Mouse (Mus musculus): ENCODE results near the gene Rnps1. TPM values are rescaled to one million over a fixed set of nuclear protein-coding genes. Genes with fewer than 3 reads are reported as not detected.

The Rnps1 gene
- polyA plus RNA-seq (2016; fragmentation: Nextera tagmentation; extraction: Ambion mirVana), result 326 and 328 TPM in 2 replicates

DNA sequence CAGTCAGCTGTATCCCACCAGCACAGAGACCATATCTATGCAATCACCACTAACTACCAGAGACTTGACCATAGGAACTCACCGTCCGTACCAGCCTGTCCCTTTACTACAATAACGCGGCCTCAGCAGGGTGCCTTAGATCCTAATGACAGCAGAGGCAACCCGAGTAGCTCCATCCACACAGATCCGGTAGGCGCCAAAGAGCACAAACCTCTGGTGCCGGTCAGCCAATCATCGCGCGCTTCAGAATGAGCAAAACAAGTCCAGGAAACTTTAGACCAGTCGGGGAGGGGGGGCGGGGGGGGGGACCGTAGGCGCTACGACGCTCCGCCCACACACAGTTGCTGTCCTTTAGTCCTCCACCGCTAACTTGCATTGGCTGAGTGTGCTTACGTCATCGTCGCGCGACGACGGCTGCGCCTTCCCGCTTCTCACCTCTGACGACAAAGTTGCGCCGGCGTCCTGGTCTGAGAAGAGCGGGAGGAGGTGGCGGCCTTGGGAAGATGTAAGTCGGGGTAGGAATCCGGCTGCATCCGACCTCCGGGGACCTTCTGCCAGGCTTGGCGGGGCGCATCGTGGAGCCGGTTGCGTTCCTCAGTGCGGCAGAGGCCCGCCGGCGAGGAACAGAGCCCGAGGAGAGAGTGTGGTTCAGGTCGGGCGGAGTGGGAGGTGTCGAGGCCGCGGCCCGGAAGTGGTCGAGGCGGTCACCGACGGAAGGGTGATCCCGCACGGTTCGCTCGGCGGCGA lies at the start of gene Rnps1:
Rnps1 (plus strand) TSS at position 336 of the 747 bp plus-strand sequence.
- Histone ChIP-seq H3K27ac (peak within 1 kb of the TSS; percentile 94), H3K4me3 (peak within 1 kb of the TSS; percentile 87), H3K4me2 (replicated peaks) (peak within 1 kb of the TSS; percentile 98), H3K27me3 (no peaks in the 10 kb centered on the region), H3K36me3 (peaks cover 45% of the 10 kb centered on the region), H3K9ac (peak within 1 kb of the TSS; percentile 87), H3K9me3 (replicated peaks) (no peaks in the 10 kb centered on the region), H3K4me1 (peaks cover 32% of the 10 kb centered on the region)
- under 1% methylated on average over 63 of the region's 64 CpGs for WGBS
- peak; percentile 94 for ATAC-seq (ENCODE audit: low FRiP score)

DNA sequence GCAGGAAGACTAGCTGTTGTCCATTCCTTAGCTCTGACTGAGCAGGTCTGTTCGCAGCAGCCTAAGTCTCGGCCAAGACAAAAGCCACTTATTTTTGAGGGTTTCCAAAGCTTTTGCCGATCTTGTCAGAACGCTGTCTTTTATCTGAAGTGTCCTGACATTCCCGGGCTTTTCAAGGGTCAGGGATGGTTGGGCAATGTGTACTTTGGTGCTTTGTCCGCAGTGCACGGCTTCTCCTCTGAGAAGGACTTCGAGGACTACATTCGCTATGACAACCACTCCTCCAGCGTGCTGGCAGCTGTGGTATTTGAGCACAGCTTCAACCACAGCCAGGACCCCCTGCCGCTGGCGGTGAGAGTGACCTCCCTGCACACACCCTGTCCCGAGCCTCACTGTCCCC lies 48.5 kb upstream of the Rnps1 start:
- Histone ChIP-seq H3K9ac (no peak overlapping the region), H3K4me3 (no peak overlapping the region), H3K27me3 (no peaks in the 10 kb centered on the region), H3K4me1 (peaks cover 3% of the 10 kb centered on the region; the same call in 1 of the 2 replicates), H3K4me2 (replicated peaks) (no peak overlapping the region), H3K9me3 (replicated peaks) (no peaks in the 10 kb centered on the region), H3K36me3 (peaks cover 38% of the 10 kb centered on the region), H3K27ac (no peak overlapping the region)
- WGBS, result 27% methylated on average over 13 of the region's 13 CpGs
- no peak for ATAC-seq (ENCODE audit: low FRiP score)

DNA sequence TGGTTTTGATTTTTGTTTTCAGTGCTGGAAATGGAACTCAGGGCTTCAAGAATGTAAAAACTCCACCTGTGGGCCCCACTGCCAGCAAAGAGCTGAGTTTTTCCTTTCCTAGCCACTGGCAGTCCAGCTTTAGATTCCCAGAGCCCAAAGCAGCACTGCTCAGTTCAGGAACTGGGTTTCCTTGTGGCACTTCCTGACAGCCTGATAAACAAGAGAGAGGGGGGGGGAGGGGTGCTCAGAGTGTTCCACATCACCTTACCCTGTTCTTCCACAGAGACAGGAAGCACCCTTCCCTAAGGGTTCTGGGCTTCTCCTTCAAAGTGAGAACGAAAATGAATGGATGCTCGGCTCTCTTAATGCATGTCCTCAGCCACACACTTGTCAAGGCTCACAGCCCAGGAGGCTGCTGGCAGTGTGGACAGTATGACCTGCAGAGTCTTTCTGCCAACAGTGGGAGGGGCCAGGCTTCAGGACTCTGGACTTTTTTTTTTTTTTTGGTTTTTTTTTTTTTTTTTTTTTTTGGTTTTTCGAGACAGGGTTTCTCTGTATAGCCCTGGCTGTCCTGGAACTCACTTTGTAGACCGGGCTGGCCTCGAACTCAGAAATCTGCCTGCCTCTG lies 39.2 kb upstream of the Rnps1 start:
- Histone ChIP-seq H3K9me3 (replicated peaks) (no peaks in the 10 kb centered on the region), H3K4me1 (no peaks in the 10 kb centered on the region), H3K36me3 (peaks cover 70% of the 10 kb centered on the region), H3K4me3 (no peak overlapping the region), H3K9ac (no peak overlapping the region), H3K27ac (no peak overlapping the region), H3K4me2 (replicated peaks) (no peak overlapping the region), H3K27me3 (no peaks in the 10 kb centered on the region)
- 83% methylated on average over 4 of the region's 5 CpGs for WGBS
- ATAC-seq (ENCODE audit: low FRiP score), result no peak

DNA sequence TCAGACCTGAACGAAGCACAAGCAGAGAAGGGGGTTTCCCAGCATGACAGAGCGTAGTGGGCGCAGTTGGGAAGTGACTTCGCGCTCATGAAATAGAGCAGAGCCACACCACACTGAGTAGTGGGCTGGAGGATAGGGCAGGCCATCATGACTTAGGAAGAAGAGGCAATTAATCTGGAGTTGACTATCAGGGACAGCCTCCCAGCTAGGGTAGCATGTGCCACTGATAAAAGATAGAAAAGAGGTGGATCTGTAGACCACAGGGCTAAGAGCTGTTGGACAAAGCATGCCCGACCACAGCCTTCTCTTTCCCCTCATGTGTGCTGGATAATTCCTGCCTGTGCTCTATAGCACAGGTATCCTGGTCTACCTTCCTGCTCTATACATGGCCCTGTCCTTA lies 38.5 kb upstream of the Rnps1 start:
- Histone ChIP-seq H3K27me3 (no peaks in the 10 kb centered on the region), H3K27ac (no peak overlapping the region), H3K36me3 (peaks cover 63% of the 10 kb centered on the region), H3K9ac (no peak overlapping the region), H3K4me1 (no peaks in the 10 kb centered on the region), H3K4me2 (replicated peaks) (no peak overlapping the region), H3K4me3 (no peak overlapping the region), H3K9me3 (replicated peaks) (no peaks in the 10 kb centered on the region)
- no peak for ATAC-seq (ENCODE audit: low FRiP score)
- 92% methylated on average over 6 of the region's 6 CpGs for WGBS

DNA sequence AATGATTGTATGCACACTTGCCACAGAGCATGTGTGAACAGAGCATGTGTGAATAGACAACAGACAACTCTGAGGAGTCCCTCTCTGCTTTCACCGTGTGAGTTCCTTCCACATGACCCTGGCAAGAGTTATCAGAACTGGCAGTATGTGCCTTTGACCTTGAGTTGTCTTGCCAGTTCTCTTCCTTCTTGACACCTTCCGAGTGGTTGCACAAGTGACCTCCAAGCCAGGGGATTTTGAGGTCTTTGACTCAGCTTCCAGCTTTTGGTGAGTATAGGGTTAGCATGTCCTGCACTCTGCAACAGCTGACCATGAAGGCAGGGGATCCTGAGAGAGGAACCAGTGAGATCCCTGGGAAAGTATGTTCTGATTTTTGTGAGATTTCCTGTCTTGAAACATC lies 35.9 kb upstream of the Rnps1 start:
- ATAC-seq (ENCODE audit: low FRiP score), result no peak
- no peak overlapping the region for H3K27ac ChIP-seq
- H3K4me1 ChIP-seq, result no peaks in the 10 kb centered on the region
- H3K4me2 ChIP-seq (replicated peaks), result no peak overlapping the region
- no peaks in the 10 kb centered on the region for H3K27me3 ChIP-seq
- peaks cover 60% of the 10 kb centered on the region for H3K36me3 ChIP-seq
- no peak overlapping the region for H3K4me3 ChIP-seq
- no peak overlapping the region for H3K9ac ChIP-seq
- H3K9me3 ChIP-seq (replicated peaks), result no peaks in the 10 kb centered on the region
- WGBS, result 99% methylated on average over 2 of the region's 2 CpGs

DNA sequence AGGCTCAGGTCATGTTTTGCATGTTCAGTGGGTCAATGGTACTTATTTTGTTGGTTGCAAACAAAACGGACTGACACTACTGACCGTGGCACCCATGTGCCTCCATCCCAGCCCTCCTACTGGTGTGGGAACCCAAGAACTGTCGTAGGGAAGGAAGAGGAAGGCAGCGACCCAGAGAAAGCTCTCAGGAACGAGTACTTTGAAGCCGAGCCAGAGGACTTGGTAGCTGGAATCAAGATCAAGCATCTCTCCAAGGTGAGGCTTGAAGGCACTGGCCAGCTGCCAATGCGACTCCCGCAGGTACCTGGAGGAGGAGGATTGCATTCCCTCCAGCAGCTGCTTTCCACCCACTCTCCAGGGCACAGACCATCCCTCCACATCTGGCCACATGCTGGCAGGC lies 30.6 kb upstream of the Rnps1 start:
- Histone ChIP-seq H3K9ac (no peak overlapping the region), H3K27ac (no peak overlapping the region), H3K4me2 (replicated peaks) (no peak overlapping the region), H3K9me3 (replicated peaks) (no peaks in the 10 kb centered on the region), H3K4me1 (no peaks in the 10 kb centered on the region), H3K27me3 (no peaks in the 10 kb centered on the region), H3K4me3 (no peak overlapping the region), H3K36me3 (peaks cover 63% of the 10 kb centered on the region)
- WGBS, result 86% methylated on average over 8 of the region's 8 CpGs
- ATAC-seq (ENCODE audit: low FRiP score), result no peak

DNA sequence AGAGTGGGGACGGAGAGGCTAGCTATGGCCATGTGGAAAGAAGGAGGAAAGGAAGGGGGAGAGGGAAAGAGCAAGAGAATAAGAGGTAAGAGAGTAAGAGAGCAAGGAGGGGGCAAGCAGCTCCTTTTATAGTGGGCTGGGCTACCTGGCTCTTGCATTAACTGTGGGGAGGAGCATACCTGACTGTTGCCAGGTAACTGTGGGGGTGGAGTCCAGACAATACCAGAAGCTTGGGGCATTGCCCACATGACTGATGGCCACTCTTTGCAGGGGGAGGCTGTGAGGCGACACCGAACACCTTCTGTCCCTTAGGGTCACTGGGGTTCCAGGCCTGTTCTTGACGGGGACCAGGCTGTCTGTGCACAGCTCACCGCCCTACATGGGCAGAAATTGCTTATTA lies 25.7 kb upstream of the Rnps1 start:
- H3K27me3 ChIP-seq, result no peaks in the 10 kb centered on the region
- H3K4me2 ChIP-seq (replicated peaks), result no peak overlapping the region
- H3K9me3 ChIP-seq (replicated peaks), result no peaks in the 10 kb centered on the region
- no peak overlapping the region for H3K9ac ChIP-seq
- no peak for ATAC-seq (ENCODE audit: low FRiP score)
- H3K4me3 ChIP-seq, result no peak overlapping the region
- WGBS, result 86% methylated on average over 5 of the region's 5 CpGs
- H3K27ac ChIP-seq, result no peak overlapping the region
- H3K36me3 ChIP-seq, result peaks cover 56% of the 10 kb centered on the region
- H3K4me1 ChIP-seq, result no peaks in the 10 kb centered on the region

DNA sequence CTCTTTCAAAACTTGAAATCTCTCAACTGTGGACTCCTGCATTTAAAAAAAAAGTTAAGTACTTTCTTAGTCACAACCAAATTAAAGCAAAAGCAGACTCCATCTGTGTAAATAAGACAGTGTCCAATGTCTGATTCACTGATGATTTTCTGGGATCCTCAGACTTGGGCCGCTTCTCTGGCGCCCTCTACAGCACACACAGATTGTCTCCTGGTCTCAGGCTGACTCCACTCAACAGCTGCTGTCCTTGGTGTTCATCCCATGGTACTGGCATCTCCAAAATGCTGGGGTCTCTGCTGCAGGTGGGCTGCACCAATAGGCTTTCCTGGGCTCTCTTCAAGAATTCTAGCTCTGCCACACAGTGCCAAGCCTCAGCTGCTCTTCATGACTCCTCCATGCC lies 24.5 kb upstream of the Rnps1 start:
- H3K27me3 ChIP-seq, result no peaks in the 10 kb centered on the region
- H3K9ac ChIP-seq, result no peak overlapping the region
- 4% methylated on average over 2 of the region's 2 CpGs for WGBS
- H3K27ac ChIP-seq, result no peak overlapping the region
- ATAC-seq (ENCODE audit: low FRiP score), result no peak
- H3K4me2 ChIP-seq (replicated peaks), result no peak overlapping the region
- no peaks in the 10 kb centered on the region for H3K9me3 ChIP-seq (replicated peaks)
- no peak overlapping the region for H3K4me3 ChIP-seq
- no peaks in the 10 kb centered on the region for H3K4me1 ChIP-seq
- H3K36me3 ChIP-seq, result peaks cover 44% of the 10 kb centered on the region

DNA sequence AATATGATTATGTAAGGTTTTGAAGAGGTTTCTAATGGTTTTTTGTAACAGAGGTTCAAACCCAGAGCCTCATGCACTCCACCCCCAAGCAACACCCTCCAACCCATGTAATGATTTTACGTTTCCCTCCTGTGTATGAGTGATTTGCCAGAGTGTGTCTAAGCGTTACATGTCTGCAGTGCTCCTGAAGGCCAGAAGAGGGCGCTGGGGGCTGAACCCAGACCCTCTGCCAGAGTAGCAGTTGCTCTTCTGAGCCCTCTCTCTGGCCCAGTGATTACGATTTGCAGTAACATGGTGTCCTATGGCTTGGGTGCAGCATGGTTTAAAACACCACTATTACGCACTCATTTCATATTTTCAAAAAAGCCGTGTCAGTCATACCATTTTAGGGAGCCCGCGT lies 23.2 kb upstream of the Rnps1 start:
- no peak overlapping the region for H3K9ac ChIP-seq
- no peaks in the 10 kb centered on the region for H3K4me1 ChIP-seq
- ATAC-seq (ENCODE audit: low FRiP score), result no peak
- H3K36me3 ChIP-seq, result peaks cover 36% of the 10 kb centered on the region
- no peaks in the 10 kb centered on the region for H3K27me3 ChIP-seq
- H3K9me3 ChIP-seq (replicated peaks), result no peaks in the 10 kb centered on the region
- 73% methylated on average over 8 of the region's 8 CpGs for WGBS
- no peak overlapping the region for H3K4me2 ChIP-seq (replicated peaks)
- no peak overlapping the region for H3K27ac ChIP-seq
- H3K4me3 ChIP-seq, result no peak overlapping the region

DNA sequence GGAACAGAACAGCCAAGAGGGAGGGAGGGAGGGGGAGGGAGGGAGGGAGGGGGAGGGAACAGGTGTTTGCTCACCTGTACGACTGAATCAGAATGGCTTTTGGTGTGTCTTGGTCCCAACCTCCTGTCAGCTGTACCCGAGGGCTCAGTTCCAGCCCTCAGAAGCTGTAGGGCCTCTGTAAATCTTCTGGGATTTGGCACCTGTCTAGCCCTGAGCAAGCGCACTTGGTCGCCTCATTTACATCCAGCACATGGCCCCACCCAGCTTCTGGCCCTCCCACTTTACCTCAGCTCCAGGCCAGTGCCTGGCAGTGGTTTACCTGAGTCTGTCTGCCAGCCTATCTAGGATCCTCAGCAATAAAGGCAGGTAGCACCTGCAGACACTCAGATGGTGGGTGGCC lies 20.8 kb upstream of the Rnps1 start:
- peaks cover 35% of the 10 kb centered on the region for H3K36me3 ChIP-seq
- H3K4me1 ChIP-seq, result no peaks in the 10 kb centered on the region
- no peaks in the 10 kb centered on the region for H3K27me3 ChIP-seq
- no peak for ATAC-seq (ENCODE audit: low FRiP score)
- no peak overlapping the region for H3K4me3 ChIP-seq
- H3K9me3 ChIP-seq (replicated peaks), result no peaks in the 10 kb centered on the region
- H3K4me2 ChIP-seq (replicated peaks), result no peak overlapping the region
- no peak overlapping the region for H3K9ac ChIP-seq
- 43% methylated on average over 4 of the region's 4 CpGs for WGBS
- H3K27ac ChIP-seq, result no peak overlapping the region

DNA sequence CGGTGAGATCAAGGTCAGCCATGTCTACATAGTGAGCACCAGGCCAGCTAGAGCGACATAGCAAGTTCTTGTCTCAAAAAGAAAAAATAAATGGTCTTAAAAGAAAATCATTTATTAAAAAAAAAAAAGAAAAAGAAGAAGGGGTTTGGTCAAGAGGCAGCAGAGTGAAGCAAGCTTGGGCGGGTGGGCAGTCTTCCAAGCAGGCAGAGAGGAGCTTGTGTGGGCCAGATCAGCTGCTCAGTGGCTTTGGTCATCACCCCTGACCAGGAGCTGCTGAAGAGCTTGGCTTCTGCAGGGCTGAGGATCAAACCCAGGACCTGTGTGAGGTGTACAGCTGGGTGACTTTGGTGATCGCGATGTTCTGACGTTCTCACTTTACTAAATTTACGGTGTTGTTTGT lies 19.9 kb upstream of the Rnps1 start:
- H3K9ac ChIP-seq, result no peak overlapping the region
- no peaks in the 10 kb centered on the region for H3K27me3 ChIP-seq
- no peak overlapping the region for H3K4me3 ChIP-seq
- 86% methylated on average over 7 of the region's 7 CpGs for WGBS
- H3K27ac ChIP-seq, result no peak overlapping the region
- peaks cover 38% of the 10 kb centered on the region for H3K36me3 ChIP-seq
- no peak for ATAC-seq (ENCODE audit: low FRiP score)
- no peaks in the 10 kb centered on the region for H3K9me3 ChIP-seq (replicated peaks)
- H3K4me1 ChIP-seq, result no peaks in the 10 kb centered on the region
- no peak overlapping the region for H3K4me2 ChIP-seq (replicated peaks)

DNA sequence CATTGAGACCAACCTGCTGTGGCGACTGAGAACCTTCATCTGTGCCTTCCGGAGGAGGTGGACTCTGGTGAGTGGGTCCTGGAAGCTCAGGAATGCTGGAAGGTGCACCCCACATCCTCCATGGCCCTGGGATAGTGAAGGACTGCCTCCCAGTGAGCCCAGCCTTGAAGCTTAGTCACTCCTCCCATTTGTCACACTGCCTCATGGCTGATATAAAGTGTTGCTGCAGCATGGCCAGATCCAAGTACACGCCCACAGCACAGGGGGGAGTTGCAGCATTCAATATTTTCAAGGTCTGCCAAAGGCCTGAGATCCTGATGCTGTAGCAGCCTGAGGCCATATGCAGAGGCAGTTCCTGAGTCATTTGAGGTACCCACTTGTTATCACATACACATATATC lies 12.0 kb upstream of the Rnps1 start:
- no peaks in the 10 kb centered on the region for H3K9me3 ChIP-seq (replicated peaks)
- no peak overlapping the region for H3K9ac ChIP-seq
- H3K4me1 ChIP-seq, result no peaks in the 10 kb centered on the region
- no peak overlapping the region for H3K4me2 ChIP-seq (replicated peaks)
- H3K27ac ChIP-seq, result no peak overlapping the region
- no peak for ATAC-seq (ENCODE audit: low FRiP score)
- H3K36me3 ChIP-seq, result peaks cover 82% of the 10 kb centered on the region
- H3K4me3 ChIP-seq, result no peak overlapping the region
- WGBS, result 77% methylated on average over 3 of the region's 3 CpGs
- no peaks in the 10 kb centered on the region for H3K27me3 ChIP-seq

Measured in hindbrain, embryonic 12.5 days (tissue).